Mouse (Mus musculus) bone marrow macrophage, adult 2 months (primary cell): ENCODE data around the gene Nrxn1.

Source experiments
- CTCF ChIP-seq: IDR thresholded peaks from 2 replicates; pipeline ENCODE4 v1.5.1; 2012; ENCODE audit warnings: low read depth, mild to moderate bottlenecking, low read length, moderate library complexity
- POLR2A ChIP-seq: IDR thresholded peaks from 2 replicates; pipeline ENCODE4 v1.6.1; 2012; ENCODE audit warnings: mild to moderate bottlenecking, low read depth, low read length, borderline replicate concordance

DNA sequence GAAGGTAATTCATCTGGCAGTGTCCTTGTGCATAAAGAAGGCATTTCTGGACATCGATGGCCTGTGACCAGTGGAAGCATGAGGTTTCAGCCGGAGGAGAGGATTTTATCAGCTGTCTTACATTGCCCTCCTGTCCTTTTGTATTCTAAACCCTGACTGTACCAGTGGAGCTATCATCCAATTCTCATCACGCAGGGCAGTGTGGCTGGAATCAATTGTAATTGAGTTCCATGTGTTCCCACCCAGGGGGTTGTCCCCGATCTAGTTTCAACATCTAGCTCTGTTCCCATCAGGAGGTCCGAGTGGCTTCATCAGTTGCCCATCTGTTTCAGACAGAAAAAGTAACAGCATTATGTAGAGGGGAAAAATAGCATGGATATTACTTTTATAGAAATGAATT, 1038.6 kb downstream of the Nrxn1 start:
- TF ChIP-seq CTCF, result no peak
- TF ChIP-seq POLR2A, result no peak
